Mouse (Mus musculus) midbrain, embryonic 14.5 days (tissue): ENCODE results near the gene Plcd3. TPM values are rescaled to one million over a fixed set of nuclear protein-coding genes. Genes with fewer than 3 reads are reported as not detected.
A peak's percentile ranks its signal among the peaks of the same experiment; 100 is the strongest.

Experiments
- ATAC-seq: fragments of 200-750 bp; cut with Nextera tagmentation; 2 replicates; pipeline ENCODE4 v1.8.0; 2017; ENCODE audit warnings: moderate number of reproducible peaks, moderate library complexity; ENCODE audit not compliant: low FRiP score, low TSS enrichment
- DNase-seq: peaks from one replicate; pipeline ENCODE4 v3.0.0-alpha.2; 2015
- H3K27ac ChIP-seq: fragments of 300-500 bp; sonication (generic); replicated peaks from 2 replicates; pipeline ENCODE4 v1.5.1; 2014; ENCODE audit warnings: mild to moderate bottlenecking, low read depth, low read length, moderate library complexity
- H3K27me3 ChIP-seq: fragments of 300-500 bp; sonication (generic); 2 replicates; pipeline ENCODE4 v1.6.1; 2014; ENCODE audit warnings: low read length, control low read depth, mixed read lengths; ENCODE audit not compliant: control insufficient read depth, insufficient read depth
- H3K36me3 ChIP-seq: fragments of 300-500 bp; sonication (generic); 2 replicates; pipeline ENCODE4 v1.6.1; 2014; ENCODE audit warnings: low read length, control low read depth; ENCODE audit not compliant: control insufficient read depth, insufficient read depth
- H3K4me1 ChIP-seq: fragments of 300-500 bp; sonication (generic); 2 replicates; pipeline ENCODE4 v1.6.1; 2014; ENCODE audit warnings: mild to moderate bottlenecking, antibody characterized with exemption, low read length, control low read depth; ENCODE audit not compliant: control insufficient read depth, insufficient read depth
- H3K4me2 ChIP-seq: fragments of 300-500 bp; sonication (generic); 2 replicates; pipeline ENCODE4 v1.6.1; 2014; ENCODE audit warnings: mild to moderate bottlenecking, low read length, moderate library complexity
- H3K4me3 ChIP-seq: fragments of 300-500 bp; sonication (generic); replicated peaks from 2 replicates; pipeline ENCODE4 v1.5.1; 2014; ENCODE audit warnings: low read depth, low read length
- H3K9ac ChIP-seq: fragments of 300-500 bp; sonication (generic); replicated peaks from 2 replicates; pipeline ENCODE4 v1.6.1; 2014; ENCODE audit warnings: mild to moderate bottlenecking, low read length, moderate library complexity
- H3K9me3 ChIP-seq: fragments of 300-500 bp; sonication (generic); 2 replicates; pipeline ENCODE4 v1.6.1; 2016; ENCODE audit warnings: low read length, control low read depth, mixed read lengths; ENCODE audit not compliant: control insufficient read depth
- WGBS: fragments of 180-500 bp; shearing (Covaris S2); extraction: QIAGEN DNeasy Blood & Tissue Kit; methylation state at CpG from one replicate; pipeline ENCODE4 v1.1.7; 2014; 5-methylcytosine and 5-hydroxymethylcytosine counted together
- polyA plus RNA-seq: library from polyadenylated mRNA; unstranded; fragments of >200 nt; fragmentation: Nextera tagmentation; extraction: Ambion mirVana; gene quantifications from 2 replicates; pipeline ENCODE4 v1.2.1, GENCODE M21; 2014

Plcd3 gene
- polyA plus RNA-seq, 1 experiment from 2014 or later, result 0.92 TPM

DNA sequence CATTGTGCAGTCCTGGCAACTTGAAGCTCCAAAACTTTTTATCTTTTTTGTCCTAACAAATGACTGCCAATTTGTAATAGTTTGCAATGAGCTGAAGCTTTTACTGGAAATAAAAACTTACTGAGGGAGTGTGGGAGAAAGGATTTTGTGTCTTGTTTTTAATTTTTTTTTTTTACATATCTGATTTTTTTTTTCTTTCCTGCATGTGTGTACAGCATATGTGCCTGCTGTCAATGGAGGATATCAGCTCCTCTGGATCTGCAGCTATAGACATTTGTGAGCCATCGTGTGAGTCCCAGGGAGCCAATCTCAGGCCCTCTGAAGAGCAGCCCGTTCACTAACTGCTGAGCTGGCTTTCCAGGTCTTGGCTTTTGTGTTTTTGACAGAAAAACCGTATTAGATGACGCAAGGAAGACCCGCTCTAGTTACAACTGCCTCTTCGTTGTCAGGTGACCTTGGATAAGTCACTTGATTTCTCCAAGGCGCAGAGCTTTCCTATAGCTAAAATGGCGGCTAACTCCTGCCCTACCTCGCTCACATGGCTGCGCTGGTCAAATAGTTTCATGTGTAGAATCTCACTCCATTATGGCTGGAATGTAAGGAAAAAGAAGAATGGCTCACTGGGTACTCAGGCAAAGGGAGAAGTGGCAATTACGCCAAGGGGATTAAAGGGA, 12.9 kb upstream of the Plcd3 start:
- Histone ChIP-seq H3K27ac (no peak overlapping the region), H3K4me1 (peaks cover 42% of the 10 kb centered on the region), H3K4me2 (peak overlapping the region; percentile 71), H3K9me3 (no peaks in the 10 kb centered on the region), H3K4me3 (peak overlapping the region; percentile 55), H3K9ac (peak overlapping the region; percentile 73; the same call in 1 of the 2 replicates), H3K27me3 (peaks cover 26% of the 10 kb centered on the region), H3K36me3 (no peaks in the 10 kb centered on the region)
- DNase-seq (no peak), ATAC-seq (no peak)
- 85% methylated on average over 11 of the region's 11 CpGs for WGBS

DNA sequence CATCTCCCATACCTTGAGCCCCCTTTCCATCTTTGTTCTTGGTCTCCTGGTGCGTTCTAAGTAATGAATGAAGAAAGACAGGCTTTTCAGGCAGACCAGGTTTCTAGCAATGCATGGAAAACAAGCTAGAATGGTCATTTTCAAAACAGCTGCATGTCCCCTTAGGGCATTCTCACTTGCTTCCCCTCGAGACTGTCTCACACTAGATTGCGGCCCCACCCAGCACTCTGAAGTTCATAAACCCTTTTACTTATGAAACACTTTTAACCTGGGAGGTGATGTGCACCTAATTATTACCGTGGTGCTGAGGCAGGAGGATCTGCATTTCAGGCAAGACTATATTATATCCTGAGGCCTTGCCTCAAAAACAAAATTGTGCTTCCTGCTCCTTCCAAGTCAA, 12.3 kb upstream of the Plcd3 start:
- DNase-seq (no peak), ATAC-seq (no peak)
- Histone ChIP-seq H3K9ac (no peak overlapping the region), H3K27ac (no peak overlapping the region), H3K27me3 (peaks cover 26% of the 10 kb centered on the region), H3K4me2 (no peak overlapping the region), H3K4me3 (no peak overlapping the region), H3K4me1 (peaks cover 39% of the 10 kb centered on the region), H3K36me3 (no peaks in the 10 kb centered on the region), H3K9me3 (no peaks in the 10 kb centered on the region)
- 83% methylated on average over 4 of the region's 4 CpGs for WGBS

DNA sequence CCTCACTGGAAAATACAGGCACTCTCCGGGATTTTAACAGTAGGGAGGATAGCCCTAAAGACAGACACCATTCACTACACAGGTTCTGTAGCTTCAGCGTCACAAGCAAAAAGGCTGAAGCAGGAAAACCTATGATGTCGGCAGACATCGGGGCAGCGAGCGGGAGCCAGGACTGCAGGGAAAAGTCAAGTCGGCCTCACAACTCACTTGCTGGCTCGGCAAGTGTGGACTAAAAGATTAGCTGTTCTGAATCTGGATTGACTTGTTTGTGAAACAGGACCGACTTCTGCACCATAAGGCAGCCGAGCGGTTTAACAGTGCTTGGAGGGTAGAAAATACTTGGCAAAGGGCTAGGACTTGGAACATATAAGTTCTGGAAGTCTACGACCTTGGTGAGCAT, 11.5 kb upstream of the Plcd3 start:
- Histone ChIP-seq H3K4me1 (peaks cover 31% of the 10 kb centered on the region), H3K4me2 (no peak overlapping the region; the same call in 1 of the 2 replicates), H3K9ac (no peak overlapping the region), H3K4me3 (no peak overlapping the region), H3K27me3 (peaks cover 26% of the 10 kb centered on the region), H3K9me3 (no peaks in the 10 kb centered on the region), H3K36me3 (no peaks in the 10 kb centered on the region), H3K27ac (no peak overlapping the region)
- DNase-seq (no peak), ATAC-seq (no peak)
- 27% methylated on average over 12 of the region's 12 CpGs for WGBS

DNA sequence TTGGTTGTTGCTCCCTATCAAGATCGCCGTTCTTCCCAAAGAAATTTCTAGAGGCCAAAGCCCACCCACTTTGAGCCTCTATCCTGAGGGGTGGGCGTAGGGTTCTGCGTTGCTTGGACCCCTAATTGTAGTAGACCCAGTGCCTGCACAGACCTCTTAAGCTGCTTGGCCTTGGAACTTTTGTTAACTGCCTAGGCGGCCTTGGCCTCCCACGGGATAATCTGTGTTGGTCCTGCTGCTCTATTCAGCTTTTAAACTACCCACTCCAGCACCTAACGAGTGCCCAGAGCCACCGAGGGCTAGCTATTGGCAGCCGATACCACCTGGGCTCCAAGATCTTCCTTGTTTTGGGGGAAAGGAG, 11.1 kb upstream of the Plcd3 start:
- ATAC-seq (no peak), DNase-seq (no peak)
- Histone ChIP-seq H3K27me3 (peaks cover 26% of the 10 kb centered on the region), H3K9ac (peak overlapping the region; percentile 39; the same call in 1 of the 2 replicates), H3K9me3 (no peaks in the 10 kb centered on the region), H3K4me3 (peak overlapping the region; percentile 25; the same call in 1 of the 2 replicates), H3K4me1 (peaks cover 30% of the 10 kb centered on the region), H3K4me2 (peak overlapping the region; percentile 52), H3K27ac (no peak overlapping the region), H3K36me3 (no peaks in the 10 kb centered on the region)
- WGBS, result 6% methylated on average over 9 of the region's 9 CpGs

DNA sequence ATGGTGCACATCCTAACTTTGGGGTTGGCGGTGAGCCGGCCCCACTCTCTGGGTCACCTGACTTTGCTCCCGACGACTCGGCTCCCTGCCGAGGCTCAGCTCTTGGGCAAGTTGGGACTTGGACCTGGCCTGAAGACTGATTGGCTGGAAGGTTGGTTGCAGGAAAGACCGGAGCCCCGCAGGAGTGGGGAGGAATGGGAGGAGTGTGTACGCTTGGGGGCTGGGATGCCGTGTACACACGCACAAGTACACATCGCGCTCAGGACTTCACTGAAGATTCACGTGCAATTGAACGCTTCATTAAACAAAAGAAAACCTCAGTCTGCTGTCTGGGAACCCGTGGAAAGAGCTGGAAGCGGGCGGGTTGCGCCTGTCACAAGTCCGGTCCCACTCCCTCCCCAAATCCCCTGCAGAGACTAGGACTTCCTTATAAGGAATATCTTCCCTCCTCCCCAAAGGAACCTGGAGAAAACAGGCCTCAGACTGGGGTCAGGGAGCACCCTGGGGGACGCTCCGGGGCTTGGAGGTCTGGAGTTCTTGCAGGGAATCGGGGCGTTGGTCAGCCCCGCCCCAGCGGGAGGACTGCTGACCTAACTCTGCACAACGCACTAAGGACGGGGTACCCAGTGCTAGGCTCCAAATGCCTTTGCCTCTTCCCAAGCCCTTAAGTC, 10.6 kb upstream of the Plcd3 start:
- H3K27ac ChIP-seq, result no peak overlapping the region
- peak overlapping the region; percentile 52 for H3K4me2 ChIP-seq
- 2% methylated on average over 28 of the region's 28 CpGs for WGBS
- no peaks in the 10 kb centered on the region for H3K9me3 ChIP-seq
- peak; percentile 40 for DNase-seq
- peaks cover 26% of the 10 kb centered on the region for H3K27me3 ChIP-seq
- no peaks in the 10 kb centered on the region for H3K36me3 ChIP-seq
- H3K4me3 ChIP-seq, result peak overlapping the region; percentile 25
- H3K4me1 ChIP-seq, result peaks cover 25% of the 10 kb centered on the region
- H3K9ac ChIP-seq, result peak overlapping the region; percentile 39; the same call in 1 of the 2 replicates
- no peak for ATAC-seq

DNA sequence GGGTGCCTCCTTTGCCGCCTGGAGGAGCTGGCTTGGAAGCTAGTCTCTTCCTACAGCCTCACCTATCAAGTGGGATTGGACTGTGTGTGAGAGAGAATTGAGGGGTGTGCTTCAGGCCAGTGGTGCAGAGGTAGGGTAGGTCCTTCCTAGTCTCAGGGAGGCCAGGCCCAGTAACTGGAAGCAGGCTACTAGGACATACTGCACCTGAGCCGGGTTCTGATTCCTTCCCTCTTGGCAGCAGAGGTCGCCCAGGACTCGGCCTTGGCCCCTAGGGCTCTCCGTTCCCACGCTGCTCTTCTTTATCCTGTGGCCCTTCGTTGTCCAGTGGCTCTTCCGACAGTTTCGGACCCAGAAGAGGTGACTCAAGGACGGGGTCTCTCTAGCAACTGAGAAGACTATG, 9.8 kb upstream of the Plcd3 start:
- no peak overlapping the region for H3K9ac ChIP-seq
- no peak for DNase-seq
- 19% methylated on average over 10 of the region's 10 CpGs for WGBS
- no peak overlapping the region for H3K27ac ChIP-seq
- H3K4me1 ChIP-seq, result peaks cover 23% of the 10 kb centered on the region
- H3K36me3 ChIP-seq, result no peaks in the 10 kb centered on the region
- H3K4me3 ChIP-seq, result no peak overlapping the region
- H3K27me3 ChIP-seq, result peaks cover 26% of the 10 kb centered on the region
- peak overlapping the region; percentile 52 for H3K4me2 ChIP-seq
- no peak for ATAC-seq
- no peaks in the 10 kb centered on the region for H3K9me3 ChIP-seq

DNA sequence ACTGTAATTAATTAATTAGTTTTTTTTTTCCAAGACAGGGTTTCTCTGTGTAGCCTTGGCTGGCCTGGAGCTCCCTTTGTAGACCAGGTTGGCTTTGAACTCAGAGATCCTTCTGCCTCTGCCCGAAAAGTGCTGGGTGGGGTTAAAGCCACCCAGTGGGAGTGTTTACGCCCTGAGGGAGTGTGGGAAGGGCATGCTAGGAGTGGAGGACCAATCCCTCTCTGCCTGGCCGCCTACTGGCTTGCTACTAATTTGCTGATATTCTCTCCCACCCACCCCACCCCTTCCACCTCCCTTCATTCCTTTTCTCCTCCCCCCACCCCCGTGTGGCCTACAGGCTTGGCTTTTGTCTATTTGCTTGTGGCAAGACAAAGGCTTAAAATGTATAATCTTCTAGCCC, 4.9 kb upstream of the Plcd3 start:
- 72% methylated on average over 4 of the region's 4 CpGs for WGBS
- Histone ChIP-seq H3K4me3 (no peak overlapping the region), H3K27ac (no peak overlapping the region), H3K4me2 (no peak overlapping the region), H3K27me3 (peaks cover 14% of the 10 kb centered on the region), H3K36me3 (no peaks in the 10 kb centered on the region), H3K4me1 (peaks cover 6% of the 10 kb centered on the region), H3K9ac (no peak overlapping the region), H3K9me3 (no peaks in the 10 kb centered on the region)
- DNase-seq (no peak), ATAC-seq (no peak)

DNA sequence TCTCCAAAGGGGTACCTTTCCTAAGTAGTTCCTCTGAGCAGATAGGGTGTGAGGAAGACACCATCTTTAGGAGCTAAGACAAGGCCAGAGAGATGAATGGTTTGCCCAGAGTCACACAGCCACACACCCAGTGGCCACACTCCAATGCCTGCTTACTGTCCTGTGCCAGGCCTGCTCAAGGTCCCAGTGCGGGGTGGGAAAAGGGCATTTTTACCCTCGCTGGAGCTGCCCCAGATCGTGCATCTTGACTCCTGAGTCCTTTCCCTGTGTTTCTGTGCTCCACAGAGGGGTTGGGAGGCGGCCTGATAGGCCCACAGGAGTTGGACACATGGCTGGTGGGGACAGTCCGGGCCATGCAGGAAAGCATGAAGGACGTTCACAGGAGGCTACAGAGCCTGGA, 4.4 kb upstream of the Plcd3 start:
- no peak overlapping the region for H3K4me3 ChIP-seq
- H3K27ac ChIP-seq, result no peak overlapping the region
- peaks cover 4% of the 10 kb centered on the region; the same call in 1 of the 2 replicates for H3K4me1 ChIP-seq
- no peak overlapping the region for H3K9ac ChIP-seq
- 88% methylated on average over 6 of the region's 6 CpGs for WGBS
- H3K9me3 ChIP-seq, result no peaks in the 10 kb centered on the region
- no peak overlapping the region for H3K4me2 ChIP-seq
- no peaks in the 10 kb centered on the region for H3K36me3 ChIP-seq
- H3K27me3 ChIP-seq, result peaks cover 14% of the 10 kb centered on the region
- ATAC-seq (no peak), DNase-seq (no peak)
